Mouse (Mus musculus): ENCODE measurements around the gene Btbd11. TPM values are rescaled to one million over a fixed set of nuclear protein-coding genes. Genes with fewer than 3 reads are reported as not detected.
"Not testable (repeated sequence)": the region's sequence is repeated elsewhere in the genome, so short reads cannot be mapped to it uniquely, and the experiment has no call there.

Btbd11 gene
- polyA plus RNA-seq, 1 experiment from 2014 or later: 4.7 TPM

DNA sequence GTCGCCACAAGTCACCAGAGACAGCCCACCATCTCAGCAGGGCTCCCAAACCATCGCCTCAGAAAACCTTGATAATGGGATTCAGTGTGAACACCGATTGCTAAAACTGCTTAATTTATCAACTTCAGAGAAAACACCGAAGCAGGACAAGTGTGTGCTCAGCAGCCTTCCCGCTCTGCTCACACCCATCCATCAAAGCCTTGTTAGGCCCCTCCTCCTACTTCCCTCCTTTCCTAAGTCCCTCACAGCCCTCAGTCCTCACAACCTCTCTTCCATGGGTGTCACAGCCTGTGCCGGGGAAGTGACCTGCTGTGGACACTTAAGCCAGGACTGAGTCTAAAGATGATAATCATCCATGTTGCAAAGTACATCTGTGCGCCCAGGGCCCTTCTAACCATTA is 251.0 kb downstream of the Btbd11 start:
- WGBS: 67% methylated on average over 7 of the region's 7 CpGs
- Histone ChIP-seq H3K4me1 (no peaks in the 10 kb centered on the region), H3K36me3 (no peaks in the 10 kb centered on the region), H3K9me3 (replicated peaks) (no peaks in the 10 kb centered on the region), H3K4me3 (no peak overlapping the region), H3K27ac (replicated peaks) (no peak overlapping the region), H3K27me3 (ENCODE audit: low read depth, poor library complexity, severe bottlenecking) (no peaks in the 10 kb centered on the region)
- no peak for DNase-seq (ENCODE audit: low spot score)

DNA sequence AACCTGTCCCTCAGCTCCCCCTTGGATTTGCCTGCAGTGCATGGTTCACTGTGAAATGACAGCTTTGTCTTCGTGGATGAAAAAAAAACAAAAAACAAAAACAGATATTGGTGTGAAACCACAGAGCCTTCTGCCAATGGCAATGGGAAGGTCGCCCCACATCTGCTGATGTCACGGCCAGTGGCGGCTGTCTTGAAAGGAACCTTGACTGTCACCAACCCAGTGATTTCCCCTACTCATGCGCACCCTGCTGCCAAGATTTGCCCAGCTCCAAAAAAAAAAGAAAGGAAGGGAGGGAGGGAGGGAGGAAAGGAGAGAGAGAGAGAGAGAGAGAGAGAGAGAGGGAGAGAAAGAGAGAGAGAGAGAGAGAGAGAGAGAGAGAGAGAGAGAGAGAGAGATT is 251.5 kb downstream of the Btbd11 start:
- no peak for DNase-seq (ENCODE audit: low spot score)
- no peaks in the 10 kb centered on the region for H3K9me3 ChIP-seq (replicated peaks)
- H3K36me3 ChIP-seq: no peaks in the 10 kb centered on the region
- H3K27ac ChIP-seq (replicated peaks): no peak overlapping the region
- no peaks in the 10 kb centered on the region for H3K4me1 ChIP-seq
- H3K4me3 ChIP-seq: no peak overlapping the region
- WGBS: 74% methylated on average over 5 of the region's 5 CpGs
- no peaks in the 10 kb centered on the region for H3K27me3 ChIP-seq (ENCODE audit: low read depth, poor library complexity, severe bottlenecking)

DNA sequence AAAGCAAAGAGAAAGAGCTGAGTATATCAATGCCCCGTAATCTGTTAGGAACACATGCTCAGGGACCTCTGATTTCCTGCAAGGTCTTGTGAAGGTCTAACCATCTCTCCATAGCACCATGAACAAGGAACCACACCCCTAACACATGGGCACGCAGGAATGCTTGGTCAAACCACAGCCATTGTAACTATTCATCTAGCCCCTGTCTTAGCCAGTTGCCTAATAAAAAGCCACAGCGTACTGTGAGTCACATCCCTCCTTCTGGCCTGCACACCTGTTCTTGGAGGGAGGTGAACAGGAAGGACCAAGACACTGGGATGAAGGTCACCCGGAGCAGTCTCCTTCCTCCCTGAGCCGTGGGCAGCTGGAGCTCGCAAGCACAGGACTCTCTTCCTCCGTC is 253.0 kb downstream of the Btbd11 start:
- WGBS: 93% methylated on average over 7 of the region's 7 CpGs
- Histone ChIP-seq H3K36me3 (no peaks in the 10 kb centered on the region), H3K27ac (replicated peaks) (no peak overlapping the region), H3K27me3 (ENCODE audit: low read depth, poor library complexity, severe bottlenecking) (no peaks in the 10 kb centered on the region), H3K4me1 (no peaks in the 10 kb centered on the region), H3K4me3 (no peak overlapping the region), H3K9me3 (replicated peaks) (no peaks in the 10 kb centered on the region)
- DNase-seq (ENCODE audit: low spot score): no peak

DNA sequence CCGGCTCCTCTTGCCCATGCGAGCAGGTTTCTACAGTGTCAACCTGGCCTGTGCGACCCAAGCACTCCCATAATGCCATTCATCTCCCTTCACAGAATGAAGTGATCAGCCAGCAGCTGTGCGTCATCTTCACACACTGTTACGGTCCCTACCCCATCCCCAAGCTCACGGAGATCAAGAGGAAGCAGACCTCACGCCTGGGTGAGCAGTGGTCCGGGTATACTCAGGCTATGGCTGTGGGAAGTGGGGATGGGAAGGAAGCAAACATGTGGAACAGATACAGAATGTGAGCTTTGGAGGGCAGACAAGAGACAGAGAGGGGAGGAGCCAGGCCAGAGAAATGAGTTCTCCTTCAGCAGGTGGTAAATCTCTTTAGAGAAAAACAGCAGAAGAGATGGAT is 253.8 kb downstream of the Btbd11 start:
- no peaks in the 10 kb centered on the region for H3K9me3 ChIP-seq (replicated peaks)
- no peaks in the 10 kb centered on the region for H3K4me1 ChIP-seq
- 75% methylated on average over 8 of the region's 8 CpGs for WGBS
- DNase-seq (ENCODE audit: low spot score): no peak
- no peaks in the 10 kb centered on the region for H3K36me3 ChIP-seq
- H3K27ac ChIP-seq (replicated peaks): no peak overlapping the region
- no peak overlapping the region for H3K4me3 ChIP-seq
- H3K27me3 ChIP-seq (ENCODE audit: low read depth, poor library complexity, severe bottlenecking): no peaks in the 10 kb centered on the region

DNA sequence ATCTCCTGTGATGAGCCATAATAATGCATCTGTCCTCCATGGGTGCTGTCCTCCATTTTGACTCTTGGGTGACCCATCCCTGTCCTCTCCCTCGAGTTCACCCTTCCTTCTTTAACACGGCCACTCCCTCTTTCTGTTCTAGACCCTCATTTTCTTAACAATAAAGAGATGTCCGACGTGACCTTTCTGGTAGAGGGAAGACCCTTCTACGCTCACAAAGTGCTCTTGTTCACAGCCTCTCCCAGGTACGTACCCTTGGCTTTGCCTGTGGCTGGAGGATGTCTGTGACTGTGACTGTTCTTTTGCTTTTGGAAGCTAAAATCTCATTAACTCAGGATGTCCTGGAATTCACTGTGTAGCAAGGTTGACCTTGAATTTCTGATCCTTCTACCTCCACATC is 258.7 kb downstream of the Btbd11 start:
- no peaks in the 10 kb centered on the region for H3K4me1 ChIP-seq
- 84% methylated on average over 6 of the region's 6 CpGs for WGBS
- DNase-seq (ENCODE audit: low spot score): no peak
- H3K4me3 ChIP-seq: no peak overlapping the region
- H3K36me3 ChIP-seq: no peaks in the 10 kb centered on the region
- H3K27ac ChIP-seq (replicated peaks): no peak overlapping the region
- H3K9me3 ChIP-seq (replicated peaks): no peaks in the 10 kb centered on the region
- no peaks in the 10 kb centered on the region for H3K27me3 ChIP-seq (ENCODE audit: low read depth, poor library complexity, severe bottlenecking)

DNA sequence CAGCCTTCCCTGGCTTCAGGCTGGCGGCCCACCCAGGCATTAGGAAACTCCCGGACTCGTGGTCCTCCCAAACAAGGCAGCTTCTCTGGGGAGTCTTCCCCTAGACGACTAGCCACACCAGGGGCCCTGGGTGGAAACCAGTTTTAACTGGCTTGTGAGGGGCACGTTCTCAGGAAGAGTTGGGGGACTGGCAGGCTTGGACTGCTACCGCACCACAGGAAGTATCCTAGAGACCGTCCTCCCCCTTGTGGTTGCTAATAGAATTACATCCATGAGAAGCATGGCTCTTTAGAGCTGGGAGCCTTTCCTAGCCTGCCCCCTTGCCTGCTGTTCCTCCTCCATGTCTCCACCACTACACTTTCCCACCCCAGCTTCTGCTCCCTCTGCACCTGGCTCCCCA is 265.1 kb downstream of the Btbd11 start:
- H3K4me1 ChIP-seq: peaks cover 2% of the 10 kb centered on the region; the same call in 1 of the 2 replicates
- H3K36me3 ChIP-seq: no peaks in the 10 kb centered on the region
- peak overlapping the region; percentile 64 for H3K27ac ChIP-seq (replicated peaks)
- no peaks in the 10 kb centered on the region for H3K27me3 ChIP-seq (ENCODE audit: low read depth, poor library complexity, severe bottlenecking)
- WGBS: 36% methylated on average over 7 of the region's 7 CpGs
- H3K4me3 ChIP-seq: no peak overlapping the region
- H3K9me3 ChIP-seq (replicated peaks): no peaks in the 10 kb centered on the region
- DNase-seq (ENCODE audit: low spot score): peak; percentile 50

DNA sequence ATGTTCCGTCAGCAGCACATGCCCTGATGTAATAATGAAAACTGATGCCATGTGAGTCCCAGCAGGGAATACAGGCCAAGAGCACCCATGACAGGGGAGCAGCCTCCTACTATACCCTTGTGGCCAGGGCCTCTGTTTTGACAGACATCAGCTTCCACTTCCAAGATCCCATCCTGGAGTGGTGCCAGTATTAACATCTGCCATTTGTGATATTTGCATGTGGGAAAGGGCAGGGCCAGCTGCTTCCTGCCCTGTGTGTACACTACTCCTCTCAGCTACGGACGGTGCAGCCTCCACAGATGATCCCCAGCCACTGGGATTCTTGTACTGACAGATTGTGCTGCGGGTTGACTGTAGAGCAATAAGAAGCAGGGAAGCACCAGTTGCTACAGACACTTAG is 269.3 kb downstream of the Btbd11 start:
- H3K4me1 ChIP-seq: peaks cover 2% of the 10 kb centered on the region; the same call in 1 of the 2 replicates
- H3K36me3 ChIP-seq: no peaks in the 10 kb centered on the region
- no peaks in the 10 kb centered on the region for H3K9me3 ChIP-seq (replicated peaks)
- no peak overlapping the region for H3K4me3 ChIP-seq
- H3K27me3 ChIP-seq (ENCODE audit: low read depth, poor library complexity, severe bottlenecking): no peaks in the 10 kb centered on the region
- no peak for DNase-seq (ENCODE audit: low spot score)
- whole genome bisulfite sequencing: 85% methylated on average over 4 of the region's 4 CpGs
- no peak overlapping the region for H3K27ac ChIP-seq (replicated peaks)

DNA sequence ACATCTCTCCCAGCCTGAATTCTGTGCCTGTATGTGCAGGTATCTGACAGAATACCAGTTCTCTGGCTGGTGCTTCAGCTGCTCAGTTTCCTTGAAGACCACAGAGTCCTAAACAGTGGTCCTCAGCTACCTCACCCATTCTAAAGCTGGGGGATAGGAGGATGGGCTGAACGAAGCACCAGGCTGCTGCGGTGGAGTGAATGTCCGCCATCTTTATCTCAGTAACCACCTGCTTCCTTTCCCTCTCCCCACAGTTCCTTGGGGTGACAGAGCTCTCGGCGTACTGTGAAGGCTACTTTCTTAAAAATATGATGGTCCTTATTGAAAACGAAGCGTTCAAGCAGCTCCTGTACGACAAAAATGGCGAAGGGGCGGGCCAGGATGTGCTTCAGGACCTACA is 271.3 kb downstream of the Btbd11 start:
- Histone ChIP-seq H3K9me3 (replicated peaks) (no peaks in the 10 kb centered on the region), H3K4me3 (no peak overlapping the region), H3K4me1 (no peaks in the 10 kb centered on the region), H3K27ac (replicated peaks) (no peak overlapping the region), H3K36me3 (no peaks in the 10 kb centered on the region), H3K27me3 (ENCODE audit: low read depth, poor library complexity, severe bottlenecking) (no peaks in the 10 kb centered on the region)
- WGBS: 95% methylated on average over 10 of the region's 10 CpGs
- no peak for DNase-seq (ENCODE audit: low spot score)

DNA sequence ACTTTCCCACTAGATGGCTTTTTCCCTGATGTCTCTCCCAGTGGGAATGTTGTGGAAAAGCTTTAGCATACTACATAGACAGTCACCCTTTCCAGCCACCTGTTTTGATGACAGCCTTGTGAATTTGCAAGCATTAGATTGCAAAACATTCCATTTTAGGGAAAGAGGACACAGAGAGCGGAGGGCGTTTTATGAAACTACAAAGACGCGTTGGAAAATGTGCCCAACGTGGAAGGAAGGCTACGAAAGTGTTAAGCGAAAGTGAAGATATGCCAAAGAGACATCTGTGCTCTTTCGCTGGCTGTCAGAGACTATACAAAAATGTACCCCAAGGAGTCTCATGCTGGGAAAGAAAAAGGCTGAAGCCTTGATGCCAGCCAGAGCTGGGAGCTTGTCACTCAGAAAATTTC is 286.9 kb downstream of the Btbd11 start:
- Histone ChIP-seq H3K27me3 (ENCODE audit: low read depth, poor library complexity, severe bottlenecking) (no peaks in the 10 kb centered on the region), H3K27ac (replicated peaks) (no peak overlapping the region), H3K9me3 (replicated peaks) (peaks cover 5% of the 10 kb centered on the region; the same call in 1 of the 2 replicates), H3K4me3 (no peak overlapping the region), H3K4me1 (no peaks in the 10 kb centered on the region), H3K36me3 (no peaks in the 10 kb centered on the region)
- DNase-seq (ENCODE audit: low spot score): no peak
- WGBS: 87% methylated on average over 8 of the region's 8 CpGs

DNA sequence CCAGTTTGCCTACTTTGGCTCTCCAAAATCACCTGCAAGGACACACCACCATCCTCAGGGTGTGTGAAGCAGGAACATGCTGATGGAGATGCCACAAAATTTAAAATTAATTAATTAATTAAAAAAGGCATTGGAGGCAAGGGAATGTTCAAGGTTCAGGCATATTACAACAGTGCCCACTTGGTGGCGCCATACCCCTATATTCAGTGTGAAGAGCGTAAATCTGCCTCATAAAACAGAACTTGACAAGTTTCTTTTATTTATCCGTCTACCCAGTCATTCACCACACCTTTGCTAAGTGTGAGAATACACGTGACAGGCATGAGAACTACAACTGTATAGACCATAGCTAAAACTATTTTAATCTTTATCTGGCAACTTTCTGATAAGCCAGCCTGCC is 292.0 kb downstream of the Btbd11 start:
- peak; percentile 28 for DNase-seq (ENCODE audit: low spot score)
- no peak overlapping the region for H3K4me3 ChIP-seq
- 39% methylated on average over 4 of the region's 4 CpGs for WGBS
- no peaks in the 10 kb centered on the region for H3K4me1 ChIP-seq
- H3K36me3 ChIP-seq: no peaks in the 10 kb centered on the region
- no peaks in the 10 kb centered on the region for H3K9me3 ChIP-seq (replicated peaks)
- H3K27me3 ChIP-seq (ENCODE audit: low read depth, poor library complexity, severe bottlenecking): no peaks in the 10 kb centered on the region
- no peak overlapping the region for H3K27ac ChIP-seq (replicated peaks)

DNA sequence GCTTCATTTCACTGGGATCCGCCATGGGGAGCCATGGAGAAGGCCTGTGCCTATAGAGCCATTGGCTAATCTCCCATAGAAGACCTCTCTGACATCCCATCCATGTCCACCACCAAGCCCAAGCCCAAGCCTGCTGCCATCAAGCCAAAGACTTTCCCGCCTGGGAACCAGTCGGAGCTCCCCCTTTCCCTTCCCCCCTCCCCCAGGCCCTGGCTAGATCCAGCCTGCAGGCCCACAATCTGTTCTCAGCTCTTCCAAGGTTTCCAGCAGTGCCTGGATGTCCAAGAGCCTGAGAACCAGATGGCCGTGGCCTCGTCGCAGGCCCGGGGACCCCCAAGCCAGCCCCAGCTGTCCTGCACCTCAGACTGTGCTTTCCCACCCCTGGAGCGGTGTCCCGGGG is 295.8 kb downstream of the Btbd11 start:
- DNase-seq (ENCODE audit: low spot score): no peak
- no peaks in the 10 kb centered on the region for H3K27me3 ChIP-seq (ENCODE audit: low read depth, poor library complexity, severe bottlenecking)
- no peaks in the 10 kb centered on the region for H3K36me3 ChIP-seq

DNA sequence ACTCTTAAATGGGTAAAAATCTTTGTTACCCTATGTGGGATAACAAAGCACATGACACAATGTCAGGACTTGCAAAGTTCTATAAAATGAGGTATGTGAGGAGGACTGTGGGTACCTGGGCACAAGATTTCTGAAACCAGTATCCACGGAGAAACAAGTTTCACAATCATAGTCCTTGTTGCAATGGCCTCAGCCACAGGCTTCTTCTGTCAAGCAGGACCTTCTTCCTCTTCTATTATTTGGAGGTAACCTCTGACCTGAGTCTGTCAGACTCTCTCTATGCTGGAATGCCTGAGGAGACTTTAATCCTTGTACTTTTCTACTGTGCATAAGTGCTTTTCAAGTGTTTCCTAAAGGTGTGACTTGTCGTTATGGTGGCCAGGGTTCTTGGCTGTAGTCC is 307.8 kb downstream of the Btbd11 start:
- not testable (repeated sequence) for DNase-seq (ENCODE audit: low spot score); H3K27ac ChIP-seq (replicated peaks); H3K27me3 ChIP-seq (ENCODE audit: low read depth, poor library complexity, severe bottlenecking); H3K9me3 ChIP-seq (replicated peaks); H3K36me3 ChIP-seq; H3K4me1 ChIP-seq; H3K4me3 ChIP-seq
- WGBS: 95% methylated on average over 2 of the region's 2 CpGs

More for the DNA sequence above, 295.8 kb downstream of the Btbd11 start:
- 89% methylated on average over 9 of the region's 9 CpGs for WGBS
- no peak overlapping the region for H3K4me3 ChIP-seq
- no peaks in the 10 kb centered on the region for H3K4me1 ChIP-seq
- no peak overlapping the region for H3K27ac ChIP-seq (replicated peaks)
- no peaks in the 10 kb centered on the region for H3K9me3 ChIP-seq (replicated peaks)

DNA sequence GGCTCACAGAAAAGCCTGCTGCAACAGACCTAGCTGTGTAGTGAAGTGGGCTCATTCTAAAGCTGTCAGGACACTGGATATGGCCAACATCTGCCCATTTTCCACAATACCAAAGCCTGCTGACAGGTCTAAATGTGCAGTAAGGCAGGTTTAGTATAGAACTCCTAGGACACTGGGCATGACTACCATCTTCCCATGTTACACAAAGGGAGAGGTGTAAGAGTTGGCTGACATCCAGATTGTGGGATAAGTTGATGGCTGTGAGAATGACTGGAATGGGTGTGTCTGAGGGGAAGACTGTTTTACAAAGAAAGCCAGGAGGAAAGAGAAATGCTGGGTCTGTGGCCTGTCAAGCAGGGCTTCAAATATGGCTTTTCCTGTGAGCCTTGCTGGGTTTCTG is 313.1 kb downstream of the Btbd11 start:
- H3K9me3 ChIP-seq (replicated peaks): no peaks in the 10 kb centered on the region
- DNase-seq (ENCODE audit: low spot score): no peak
- no peaks in the 10 kb centered on the region for H3K4me1 ChIP-seq
- H3K4me3 ChIP-seq: no peak overlapping the region
- H3K27me3 ChIP-seq (ENCODE audit: low read depth, poor library complexity, severe bottlenecking): no peaks in the 10 kb centered on the region
- H3K27ac ChIP-seq (replicated peaks): no peak overlapping the region
- H3K36me3 ChIP-seq: no peaks in the 10 kb centered on the region

DNA sequence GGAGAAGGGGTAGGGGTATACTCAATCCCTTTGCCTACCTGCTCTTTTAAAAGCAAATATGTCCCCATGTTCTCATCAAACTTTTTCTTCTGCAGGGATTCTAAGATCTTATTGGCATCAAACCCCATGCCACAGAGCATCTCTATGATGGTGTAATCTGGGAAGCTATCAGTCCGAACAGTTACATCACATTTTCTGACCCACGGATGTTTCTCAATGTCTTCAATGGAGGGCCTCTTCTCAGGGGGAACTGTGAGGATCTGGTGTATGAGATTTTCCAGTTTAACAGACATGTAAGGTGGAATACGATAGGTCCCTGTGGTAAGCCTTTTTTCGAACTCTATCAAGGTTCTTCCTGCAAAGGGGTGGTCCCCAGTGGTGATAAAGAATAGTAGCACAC is 323.2 kb downstream of the Btbd11 start:
- not testable (repeated sequence) for H3K4me1 ChIP-seq; H3K27me3 ChIP-seq (ENCODE audit: low read depth, poor library complexity, severe bottlenecking); H3K27ac ChIP-seq (replicated peaks); H3K9me3 ChIP-seq (replicated peaks); H3K4me3 ChIP-seq; DNase-seq (ENCODE audit: low spot score); H3K36me3 ChIP-seq
- WGBS: 92% methylated on average over 4 of the region's 4 CpGs
